Mouse (Mus musculus) spleen, adult 2 months (tissue): Measurements from ENCODE around the gene Arl2bp. TPM values are rescaled to one million over a fixed set of nuclear protein-coding genes. Genes with fewer than 3 reads are reported as not detected.

Experiments
- DNase-seq, 2 experiments: peaks; one replicate each; pipeline versions ENCODE4 v3.0.0 to v3.0.0-alpha.2; 2012 to 2021; ENCODE audit warnings: low spot score in 2 of 2, low read depth in 1 of 2
- H3K27ac ChIP-seq: fragments of 200-500 bp; 2 replicates; pipeline ENCODE4 v1.5.1; 2012; ENCODE audit warnings: low read length, inconsistent platforms; ENCODE audit not compliant: insufficient read depth
- H3K27me3 ChIP-seq: fragments of 200-500 bp; 2 replicates; pipeline ENCODE4 v1.6.1; 2012; ENCODE audit warnings: mild to moderate bottlenecking, moderate library complexity, low read length, inconsistent platforms; ENCODE audit not compliant: control insufficient read depth, insufficient read depth
- H3K36me3 ChIP-seq: fragments of 200-500 bp; 2 replicates; pipeline ENCODE4 v1.6.1; 2012; ENCODE audit warnings: mild to moderate bottlenecking, low read length, inconsistent platforms; ENCODE audit not compliant: control insufficient read depth, insufficient read depth
- H3K4me1 ChIP-seq: fragments of 200-500 bp; 2 replicates; pipeline ENCODE4 v1.6.1; 2011; ENCODE audit warnings: inconsistent platforms; ENCODE audit not compliant: control insufficient read depth, insufficient read depth, insufficient read length
- H3K4me3 ChIP-seq: fragments of 200-500 bp; 2 replicates; pipeline ENCODE4 v1.5.1; 2011; ENCODE audit warnings: mild to moderate bottlenecking, inconsistent platforms; ENCODE audit not compliant: insufficient read depth, insufficient read length; ENCODE audit errors: extremely low read depth
- CTCF ChIP-seq: fragments of 200-500 bp; IDR thresholded peaks from 2 replicates; pipeline ENCODE4 v1.5.1; 2011; ENCODE audit warnings: mild to moderate bottlenecking, inconsistent platforms; ENCODE audit not compliant: insufficient read depth, insufficient read length, insufficient replicate concordance; ENCODE audit errors: extremely low read depth
- POLR2A ChIP-seq: fragments of 200-500 bp; IDR thresholded peaks from 2 replicates; pipeline ENCODE4 v1.6.1; 2011; ENCODE audit warnings: low read depth, low read length, inconsistent platforms
- WGBS: fragments of 180-500 bp; shearing (Covaris S2); methylation state at CpG from one replicate; pipeline ENCODE4 v1.1.7; 2018; 5-methylcytosine and 5-hydroxymethylcytosine counted together
- polyA plus RNA-seq: library from polyadenylated mRNA; depleted of rRNA; stranded (reverse); fragments of >200 nt; gene quantifications from 2 replicates; pipeline ENCODE4 v1.2.3, GENCODE M21; 2012; rRNA removed

Gene Arl2bp
- polyA plus RNA-seq: 50.2 and 58.3 TPM in 2 replicates

GRCm38 (mm10) chr8:94666456-94667308 is at the start of gene Arl2bp:
Gene Arl2bp, plus strand, starts transcription at chr8:94666600.
- DNase-seq: peak; percentile 83 to 93
- TF ChIP-seq POLR2A (peak; percentile 38), CTCF (no peak)
- peaks cover 6% of the 10 kb centered on the region; the same call in 1 of the 2 replicates for H3K36me3 ChIP-seq
- peak within 1 kb of the TSS; percentile 69 for H3K27ac ChIP-seq
- H3K4me3 ChIP-seq: peak within 1 kb of the TSS; percentile 78
- no peaks in the 10 kb centered on the region; the same call in none of the 2 replicates for H3K4me1 ChIP-seq
- no peaks in the 10 kb centered on the region for H3K27me3 ChIP-seq
- WGBS: under 1% methylated on average over 73 of the region's 74 CpGs

- WGBS: 87% methylated on average over 1 of the region's 1 CpGs
- H3K27ac ChIP-seq: no peak overlapping the region
- no peak for TF ChIP-seq CTCF
- TF ChIP-seq POLR2A: no peak
- H3K4me3 ChIP-seq: no peak overlapping the region
- no peaks in the 10 kb centered on the region for H3K27me3 ChIP-seq
- H3K4me1 ChIP-seq: no peaks in the 10 kb centered on the region
- H3K36me3 ChIP-seq: peaks cover 7% of the 10 kb centered on the region; the same call in 1 of the 2 replicates
- DNase-seq: no peak
Measured at GRCm38 (mm10) chr8:94624885-94625284, 41.5 kb upstream of the Arl2bp start.

- H3K4me3 ChIP-seq: no peak overlapping the region
- peaks cover 21% of the 10 kb centered on the region for H3K36me3 ChIP-seq
- H3K27ac ChIP-seq: no peak overlapping the region
- TF ChIP-seq CTCF (no peak), POLR2A (no peak)
- WGBS: 36% methylated on average over 2 of the region's 2 CpGs
- H3K4me1 ChIP-seq: no peaks in the 10 kb centered on the region
- no peaks in the 10 kb centered on the region for H3K27me3 ChIP-seq
- DNase-seq: no peak
Measured at GRCm38 (mm10) chr8:94633564-94634194, 32.7 kb upstream of the Arl2bp start.

GRCm38 (mm10) chr8:94634211-94634610 is 32.2 kb upstream of the Arl2bp start:
- H3K27me3 ChIP-seq: no peaks in the 10 kb centered on the region
- TF ChIP-seq POLR2A (no peak), CTCF (no peak)
- no peak overlapping the region for H3K4me3 ChIP-seq
- H3K36me3 ChIP-seq: peaks cover 22% of the 10 kb centered on the region
- peak; percentile 4 to 49 for DNase-seq
- H3K27ac ChIP-seq: peak overlapping the region; percentile 18; the same call in 1 of the 2 replicates
- H3K4me1 ChIP-seq: no peaks in the 10 kb centered on the region

- DNase-seq: no peak
- WGBS: 89% methylated on average over 2 of the region's 2 CpGs
- H3K4me1 ChIP-seq: no peaks in the 10 kb centered on the region
- TF ChIP-seq CTCF (no peak), POLR2A (no peak)
- no peak overlapping the region for H3K4me3 ChIP-seq
- no peaks in the 10 kb centered on the region for H3K27me3 ChIP-seq
- H3K27ac ChIP-seq: no peak overlapping the region
- peaks cover 32% of the 10 kb centered on the region; the same call in 1 of the 2 replicates for H3K36me3 ChIP-seq
Measured at GRCm38 (mm10) chr8:94641183-94641582, 25.2 kb upstream of the Arl2bp start.

- WGBS: 92% methylated on average over 3 of the region's 3 CpGs
- H3K27ac ChIP-seq: no peak overlapping the region
- no peak overlapping the region for H3K4me3 ChIP-seq
- DNase-seq: no peak
- no peaks in the 10 kb centered on the region for H3K27me3 ChIP-seq
- H3K36me3 ChIP-seq: peaks cover 37% of the 10 kb centered on the region; the same call in 1 of the 2 replicates
- TF ChIP-seq CTCF: no peak
- no peaks in the 10 kb centered on the region for H3K4me1 ChIP-seq
Measured at GRCm38 (mm10) chr8:94641938-94642337, 24.5 kb upstream of the Arl2bp start.

- no peak for TF ChIP-seq POLR2A
- no peak for TF ChIP-seq CTCF
- Histone ChIP-seq H3K4me3 (no peak overlapping the region), H3K27ac (no peak overlapping the region), H3K4me1 (no peaks in the 10 kb centered on the region), H3K36me3 (peaks cover 24% of the 10 kb centered on the region; the same call in 1 of the 2 replicates), H3K27me3 (no peaks in the 10 kb centered on the region)
- no peak for DNase-seq
- 46% methylated on average over 1 of the region's 1 CpGs for WGBS
Measured at GRCm38 (mm10) chr8:94645202-94645601, 21.2 kb upstream of the Arl2bp start.
